Mouse (Mus musculus) naive thymus-derived CD4-positive, alpha-beta T cell, adult 2 months (primary cell): ENCODE measurements around the gene Slc46a2.
A peak's percentile ranks its signal among the peaks of the same experiment; 100 is the strongest.

Source experiments
- DNase-seq: peaks from one replicate; pipeline ENCODE4 v3.0.0-alpha.2; 2011; ENCODE audit warnings: low read depth

Slc46a2 gene

GRCm38 (mm10) chr4:59891723-59892416 is 23.0 kb downstream of the Slc46a2 start:
- DNase-seq = no peak

GRCm38 (mm10) chr4:59890086-59890600 is 24.7 kb downstream of the Slc46a2 start:
- no peak for DNase-seq

- DNase-seq = no peak
These were observed 26.8 kb downstream of the Slc46a2 start for GRCm38 (mm10) chr4:59888014-59888413.

DNA sequence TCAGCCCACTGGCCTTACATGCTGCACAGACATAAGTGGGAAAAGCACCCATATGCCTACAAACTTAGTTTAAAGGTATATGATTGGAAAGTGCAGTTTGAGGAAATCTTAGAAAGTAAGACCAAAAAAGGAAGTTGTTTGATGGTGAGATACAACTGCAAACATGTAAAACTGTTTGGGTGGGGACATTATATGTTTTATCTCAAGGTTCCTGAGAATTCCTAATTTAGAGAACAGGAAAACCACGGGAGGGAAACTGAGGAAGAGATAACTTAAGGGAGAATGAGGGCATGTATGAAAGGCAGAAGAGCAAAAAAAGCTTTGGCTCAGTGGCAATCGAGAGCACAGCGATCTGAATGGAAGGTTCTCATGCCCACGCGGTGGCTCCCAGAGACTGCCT is 27.8 kb downstream of the Slc46a2 start:
- DNase-seq = no peak

- DNase-seq = no peak
These were observed 28.6 kb downstream of the Slc46a2 start for GRCm38 (mm10) chr4:59886281-59886680.

DNA sequence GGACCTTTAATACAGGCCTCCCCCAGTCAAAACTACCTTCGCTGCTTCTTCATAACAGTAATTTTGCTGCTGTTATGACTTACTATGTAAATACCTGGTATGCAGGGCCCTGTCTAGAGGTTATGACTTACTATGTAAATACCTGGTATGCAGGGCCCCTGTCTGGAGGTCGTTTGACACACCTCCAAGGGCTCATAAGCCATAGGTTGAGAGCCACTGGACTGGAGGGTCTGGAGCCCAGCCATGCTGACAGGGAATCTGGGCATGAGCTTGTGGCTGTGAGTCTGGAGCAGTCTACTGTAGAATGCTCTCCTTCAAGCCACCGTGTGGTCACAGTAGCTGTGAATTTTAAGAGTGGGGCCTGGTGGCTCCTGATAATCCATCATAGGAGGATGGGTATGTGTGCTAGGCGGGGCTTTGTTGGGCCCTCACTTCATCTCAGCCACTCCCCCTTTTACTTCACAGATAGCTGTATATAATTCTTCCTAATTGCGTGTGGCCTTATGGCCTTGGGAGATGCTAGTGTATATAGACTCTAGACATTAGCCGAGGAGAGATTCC is 30.6 kb downstream of the Slc46a2 start:
- DNase-seq = no peak

DNA sequence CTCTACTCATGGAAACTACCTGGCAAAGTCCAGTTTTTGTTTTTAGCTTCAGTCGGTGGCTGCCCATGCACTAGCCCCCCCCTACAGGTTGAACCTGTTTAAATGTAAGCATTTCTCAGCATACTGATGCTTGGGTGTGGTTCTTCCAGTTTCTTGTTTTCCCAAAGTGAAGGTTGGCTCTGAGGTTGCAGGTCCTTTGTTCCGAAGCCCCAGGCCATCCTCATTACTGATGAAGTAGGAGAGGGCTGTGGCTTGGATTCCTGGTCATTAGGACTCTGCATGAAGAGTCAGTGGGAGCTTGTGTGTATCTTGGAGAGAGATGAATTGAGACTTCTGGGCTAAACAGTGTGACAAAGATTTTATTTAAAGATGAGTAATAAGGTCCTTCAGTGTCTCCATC is 33.6 kb downstream of the Slc46a2 start:
- DNase-seq = no peak

DNA sequence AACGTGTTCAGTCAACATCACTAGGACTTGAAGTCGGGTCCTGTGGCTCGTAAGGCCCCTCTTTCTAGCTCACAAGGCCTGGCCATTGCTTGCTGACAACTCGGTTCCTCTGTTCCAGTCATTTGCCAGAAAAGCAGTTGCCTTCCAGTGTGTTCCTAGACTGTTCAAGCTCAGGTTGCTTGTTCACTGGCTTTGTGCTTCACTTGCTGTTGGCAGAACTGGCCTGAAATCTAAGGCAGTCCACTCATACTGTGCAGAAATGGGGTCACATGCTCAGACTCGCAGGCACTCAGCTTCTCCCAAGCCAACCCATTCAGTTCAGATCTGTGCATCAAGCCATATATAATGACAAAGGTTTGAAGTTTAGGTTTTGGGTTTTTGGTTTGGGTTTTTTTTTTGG is 34.1 kb downstream of the Slc46a2 start:
- no peak for DNase-seq

- DNase-seq = no peak
These were observed 35.4 kb downstream of the Slc46a2 start for GRCm38 (mm10) chr4:59879444-59879843.

DNA sequence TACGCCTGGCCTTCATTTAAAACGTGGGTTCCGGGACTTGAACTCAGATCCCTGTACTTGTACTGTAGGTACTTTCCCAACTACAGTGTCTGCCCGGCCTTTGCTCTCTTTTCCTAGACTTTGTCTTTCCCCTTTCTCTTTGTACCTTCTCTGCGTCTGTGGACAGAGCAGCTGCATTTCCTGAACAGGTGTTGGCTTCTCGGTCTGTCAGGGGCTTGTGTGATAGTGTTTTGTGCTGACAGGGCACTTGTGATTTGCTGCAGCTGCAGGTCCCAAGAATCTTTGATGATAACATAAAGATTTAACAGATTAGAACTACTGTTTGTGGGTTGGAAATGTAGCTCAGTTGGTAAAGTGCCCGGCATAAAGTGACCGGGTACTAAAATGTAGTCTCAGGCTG is 36.3 kb downstream of the Slc46a2 start:
- DNase-seq = no peak

- DNase-seq = no peak
These were observed 37.8 kb downstream of the Slc46a2 start for GRCm38 (mm10) chr4:59877025-59877424.

GRCm38 (mm10) chr4:59876570-59876969 is 38.3 kb downstream of the Slc46a2 start:
- no peak for DNase-seq

DNA sequence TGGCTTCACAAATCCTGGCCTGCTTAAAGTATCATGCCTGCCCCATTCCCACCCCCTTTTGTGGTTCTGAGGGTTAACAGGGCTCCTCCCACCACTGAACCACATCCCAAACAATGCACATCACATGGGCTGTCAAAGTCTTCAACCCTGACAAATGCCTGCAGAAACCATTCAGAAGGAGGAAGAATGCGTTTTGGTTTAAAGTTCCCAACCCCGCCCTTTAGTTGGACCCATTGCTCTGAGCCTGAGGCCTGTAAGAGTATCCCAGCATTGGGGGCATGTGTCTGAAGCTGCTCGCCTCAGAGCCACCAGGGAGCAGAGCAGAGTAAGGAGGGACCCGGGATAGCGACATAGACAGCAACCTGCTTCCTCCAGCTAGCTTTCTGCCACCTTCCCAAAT is 41.0 kb downstream of the Slc46a2 start:
- DNase-seq = no peak

DNA sequence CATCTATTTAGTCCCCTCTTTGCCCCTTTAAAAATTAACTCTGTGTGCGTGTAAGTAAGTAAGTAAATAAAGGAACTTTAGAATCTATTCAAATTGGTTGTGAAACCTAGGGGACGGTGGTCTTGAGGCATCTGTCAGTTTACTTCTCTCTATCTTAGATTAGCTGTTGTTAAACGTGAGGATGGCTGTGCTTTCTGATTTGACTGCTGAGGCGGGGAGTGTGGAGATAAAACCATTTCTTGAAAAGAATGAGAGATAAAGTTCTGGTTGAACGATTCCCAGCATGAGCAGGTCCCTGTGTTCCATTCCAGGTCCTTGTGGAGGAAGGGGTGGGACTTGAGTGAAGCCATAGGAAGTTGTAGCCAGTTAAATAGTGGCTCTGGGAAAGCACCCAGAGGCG is 41.6 kb downstream of the Slc46a2 start:
- DNase-seq = no peak

- peak; percentile 84 for DNase-seq
These were observed 43.8 kb downstream of the Slc46a2 start for GRCm38 (mm10) chr4:59870859-59871591.

DNA sequence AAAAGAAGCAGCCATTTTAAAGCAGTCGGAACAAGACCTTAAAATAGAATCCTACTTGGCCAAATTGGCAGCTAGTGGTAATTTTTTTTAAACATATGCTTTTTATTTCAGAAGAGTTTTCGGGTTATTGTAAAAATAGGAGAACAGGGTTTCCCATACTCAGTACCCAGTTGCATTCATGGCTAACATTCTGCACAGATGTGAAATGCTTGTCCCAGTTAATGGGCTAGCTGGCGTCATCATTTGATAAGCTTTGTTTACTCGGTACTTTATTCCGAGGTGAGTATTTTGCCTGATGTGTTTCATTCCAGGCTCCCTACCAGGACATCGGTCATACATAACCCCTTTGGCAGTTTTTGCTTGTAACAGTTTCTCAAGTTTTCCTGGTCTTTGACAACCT is 44.4 kb downstream of the Slc46a2 start:
- DNase-seq = no peak

- DNase-seq = no peak
These were observed 45.3 kb downstream of the Slc46a2 start for GRCm38 (mm10) chr4:59869488-59870057.

DNA sequence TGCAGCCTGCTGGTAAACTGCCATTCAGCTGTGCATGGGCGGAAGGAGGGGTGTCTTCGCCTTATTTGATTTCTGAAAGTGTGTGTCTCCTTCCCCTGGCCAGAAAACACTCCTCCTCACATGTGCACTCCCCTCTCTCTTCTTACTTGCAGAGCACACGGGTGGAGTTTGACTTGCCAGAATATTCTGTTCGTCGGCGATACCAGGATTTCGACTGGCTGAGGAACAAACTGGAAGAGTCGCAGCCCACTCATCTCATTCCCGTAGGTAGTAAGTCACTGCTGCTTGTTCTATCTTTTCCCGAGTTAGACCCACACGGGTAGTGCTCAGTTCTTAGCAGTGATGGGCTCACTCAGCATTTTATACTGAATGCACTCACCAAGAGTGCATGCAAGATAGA is 46.8 kb downstream of the Slc46a2 start:
- DNase-seq = no peak

DNA sequence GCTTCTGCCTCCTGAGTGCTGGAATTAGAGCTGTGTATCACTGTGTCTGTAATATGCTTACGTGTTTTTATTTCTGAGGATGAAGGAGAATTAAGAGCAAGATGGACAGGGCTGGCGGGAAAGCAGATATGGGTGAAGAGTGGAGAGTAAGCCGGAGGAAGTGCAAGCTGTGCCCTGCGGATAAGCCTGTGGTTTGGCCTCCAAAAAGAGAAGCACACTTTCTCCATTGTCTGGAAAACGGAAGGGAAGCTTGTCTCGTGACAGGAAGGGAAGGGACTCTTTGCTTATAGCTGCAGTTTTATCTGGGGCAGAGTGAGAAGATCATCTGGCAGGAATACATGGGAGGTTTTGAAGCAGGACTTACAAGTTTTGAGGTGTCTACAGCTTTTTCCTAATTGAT is 51.0 kb downstream of the Slc46a2 start:
- no peak for DNase-seq

GRCm38 (mm10) chr4:59862335-59862734 is 52.5 kb downstream of the Slc46a2 start:
- DNase-seq = no peak

- no peak for DNase-seq
These were observed 53.0 kb downstream of the Slc46a2 start for GRCm38 (mm10) chr4:59861871-59862270.

DNA sequence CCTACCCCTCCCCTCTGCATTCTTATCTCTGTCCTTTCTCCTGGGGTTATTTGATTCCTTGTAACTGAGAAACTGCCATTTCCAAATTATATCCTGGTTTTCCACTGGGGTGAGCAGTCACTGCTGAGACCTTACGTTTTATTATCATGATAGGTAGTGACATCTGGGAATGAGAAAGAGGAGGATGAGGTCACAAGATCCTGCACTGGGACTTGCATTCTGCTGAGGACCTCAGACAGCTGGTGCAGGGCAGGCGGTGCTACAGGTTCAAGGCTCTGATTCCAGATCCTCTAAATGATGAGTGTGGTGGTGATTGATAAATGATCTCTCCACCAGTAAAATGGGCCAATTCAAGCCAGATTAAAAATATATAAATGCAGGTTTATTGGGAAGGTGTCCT is 54.4 kb downstream of the Slc46a2 start:
- no peak for DNase-seq
